Mouse (Mus musculus) E14TG2a.4 (cell line): ENCODE measurements around the gene Tnni3k.

ENCODE experiments used
- CTCF ChIP-seq: conservative IDR thresholded peaks from 2 replicates; pipeline ENCODE4 v1.5.1; 2014; ENCODE audit warnings: low read length
- NANOG ChIP-seq: IDR thresholded peaks from 2 replicates; pipeline ENCODE4 v1.6.1; 2014; ENCODE audit warnings: borderline replicate concordance, low read length, mixed read lengths

- no peak for TF ChIP-seq CTCF
- no peak for TF ChIP-seq NANOG
Observed at GRCm38 (mm10) chr3:155059449-155059822, 4.2 kb upstream of the Tnni3k start.
